Mouse (Mus musculus) forebrain, embryonic 12.5 days (tissue): ENCODE measurements at regions not wholly inside any gene's neighbourhood (a gene's known extent, or its start where the extent isn't known, plus 50 kb on each side); places are given as distances from the start of the nearest gene placed in this dataset.
A peak's percentile ranks its signal among the peaks of the same experiment; 100 is the strongest.

Experiments used
- ATAC-seq: fragments of 200-750 bp; cut with Nextera tagmentation; 2 replicates; pipeline ENCODE4 v1.8.0; 2017; ENCODE audit warnings: moderate TSS enrichment; ENCODE audit not compliant: low FRiP score
- H3K27ac ChIP-seq: fragments of 300-500 bp; sonication (generic); 2 replicates; pipeline ENCODE4 v1.5.1; 2016; ENCODE audit warnings: mild to moderate bottlenecking
- H3K27me3 ChIP-seq: fragments of 300-500 bp; sonication (generic); 2 replicates; pipeline ENCODE4 v1.6.1; 2016; ENCODE audit warnings: mild to moderate bottlenecking
- H3K36me3 ChIP-seq: fragments of 300-500 bp; sonication (generic); replicated peaks from 2 replicates; pipeline ENCODE4 v1.6.1; 2016; ENCODE audit warnings: mild to moderate bottlenecking
- H3K4me1 ChIP-seq: fragments of 300-500 bp; sonication (generic); 2 replicates; pipeline ENCODE4 v1.6.1; 2016
- H3K4me2 ChIP-seq: fragments of 300-500 bp; sonication (generic); 2 replicates; pipeline ENCODE4 v1.6.1; 2016; ENCODE audit warnings: mild to moderate bottlenecking, moderate library complexity
- H3K4me3 ChIP-seq: fragments of 300-500 bp; sonication (generic); replicated peaks from 2 replicates; pipeline ENCODE4 v1.5.1; 2016; ENCODE audit warnings: mild to moderate bottlenecking
- H3K9ac ChIP-seq: fragments of 300-500 bp; sonication (generic); 2 replicates; pipeline ENCODE4 v1.6.1; 2016; ENCODE audit warnings: mild to moderate bottlenecking
- H3K9me3 ChIP-seq: fragments of 300-500 bp; sonication (generic); 2 replicates; pipeline ENCODE4 v1.6.1; 2016
- WGBS: fragments of 180-500 bp; shearing (Covaris S2); methylation state at CpG from one replicate; pipeline ENCODE4 v1.1.7; 2016; 5-methylcytosine and 5-hydroxymethylcytosine counted together

DNA sequence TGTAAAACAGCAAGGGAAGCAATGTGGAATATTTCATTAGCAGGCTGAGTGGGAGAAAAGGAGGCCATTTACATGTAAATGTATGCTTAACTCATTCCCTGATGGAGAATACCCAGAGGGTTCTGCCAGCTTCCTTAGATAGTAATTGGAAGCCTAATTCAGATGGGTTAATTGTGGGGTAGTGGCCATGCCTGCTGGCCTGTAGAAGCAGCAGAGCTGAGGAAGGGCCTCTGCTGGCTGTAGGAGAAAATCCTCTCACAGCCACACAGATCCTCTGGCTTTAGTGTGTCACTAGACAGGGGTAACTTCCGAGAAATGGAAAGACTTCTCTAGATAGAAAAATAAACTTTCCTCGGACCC lies 1588.7 kb upstream of the Got2 start:
- no peaks in the 10 kb centered on the region for H3K36me3 ChIP-seq
- WGBS = 63% methylated on average over 2 of the region's 2 CpGs
- H3K4me2 ChIP-seq = no peak overlapping the region
- H3K4me1 ChIP-seq = peaks cover 22% of the 10 kb centered on the region
- no peak overlapping the region for H3K9ac ChIP-seq
- no peaks in the 10 kb centered on the region for H3K27me3 ChIP-seq
- peak; percentile 93 for ATAC-seq
- no peaks in the 10 kb centered on the region for H3K9me3 ChIP-seq
- peak overlapping the region; percentile 32; the same call in 1 of the 2 replicates for H3K27ac ChIP-seq
- H3K4me3 ChIP-seq = no peak overlapping the region

DNA sequence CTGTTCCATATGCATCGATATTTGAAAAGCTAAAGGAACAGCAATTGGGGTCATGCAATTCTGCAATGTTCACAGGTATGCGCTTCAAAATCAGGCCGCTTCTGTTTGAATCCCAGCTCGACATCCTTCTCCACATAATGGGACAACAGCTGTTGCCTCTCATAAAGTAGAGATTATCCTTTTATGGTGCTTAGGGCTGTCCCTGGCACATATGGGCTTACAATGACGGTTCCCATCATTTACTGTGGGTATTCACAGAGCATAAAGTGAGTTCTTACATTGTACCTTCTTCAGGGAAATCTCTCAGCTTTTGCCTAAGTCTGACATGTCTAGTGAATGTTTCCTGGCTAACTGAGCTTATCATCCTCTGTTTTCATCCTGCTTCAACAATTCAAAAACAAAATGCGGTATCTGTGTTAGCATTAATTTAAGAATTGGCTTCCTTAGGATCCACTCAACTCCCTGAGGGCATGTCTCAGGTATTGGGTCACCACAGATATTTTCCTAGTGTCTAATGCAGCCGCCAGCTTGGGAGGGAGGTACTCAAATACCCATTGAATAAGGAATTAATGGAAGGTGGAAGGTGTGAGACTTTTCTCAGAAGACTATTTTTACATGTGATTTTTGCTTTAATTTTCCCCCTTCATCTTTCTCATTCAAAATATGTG lies 1588.2 kb upstream of the Got2 start:
- Histone ChIP-seq H3K27me3 (no peaks in the 10 kb centered on the region), H3K4me2 (no peak overlapping the region), H3K36me3 (no peaks in the 10 kb centered on the region), H3K27ac (peak overlapping the region; percentile 68), H3K9me3 (no peaks in the 10 kb centered on the region), H3K4me1 (peaks cover 22% of the 10 kb centered on the region), H3K9ac (no peak overlapping the region), H3K4me3 (no peak overlapping the region)
- WGBS = 55% methylated on average over 7 of the region's 7 CpGs
- ATAC-seq = peak; percentile 76

DNA sequence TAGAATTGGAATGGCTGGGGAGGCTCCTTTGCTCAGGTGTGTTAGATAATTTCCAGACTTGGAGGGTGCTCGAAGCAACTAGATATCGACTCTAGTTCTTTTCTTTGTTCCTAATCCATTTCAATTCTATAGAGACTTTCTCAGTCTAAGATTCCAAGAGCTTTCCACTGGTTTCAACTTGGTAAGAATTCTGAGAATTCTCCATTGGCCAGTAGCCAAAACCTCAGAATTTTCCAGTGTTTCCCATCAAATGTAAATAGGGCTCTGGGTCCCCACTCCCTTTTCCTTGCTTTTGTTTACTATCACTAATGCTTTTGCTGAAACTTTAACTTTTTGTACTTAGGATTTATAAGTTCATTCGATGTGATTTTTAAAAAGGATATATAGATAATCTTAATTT lies 1585.0 kb upstream of the Got2 start:
- no peak for ATAC-seq
- Histone ChIP-seq H3K9ac (no peak overlapping the region), H3K4me1 (peaks cover 22% of the 10 kb centered on the region), H3K36me3 (no peaks in the 10 kb centered on the region), H3K27ac (no peak overlapping the region), H3K9me3 (no peaks in the 10 kb centered on the region), H3K27me3 (no peaks in the 10 kb centered on the region), H3K4me3 (no peak overlapping the region), H3K4me2 (no peak overlapping the region)
- 84% methylated on average over 3 of the region's 3 CpGs for WGBS

DNA sequence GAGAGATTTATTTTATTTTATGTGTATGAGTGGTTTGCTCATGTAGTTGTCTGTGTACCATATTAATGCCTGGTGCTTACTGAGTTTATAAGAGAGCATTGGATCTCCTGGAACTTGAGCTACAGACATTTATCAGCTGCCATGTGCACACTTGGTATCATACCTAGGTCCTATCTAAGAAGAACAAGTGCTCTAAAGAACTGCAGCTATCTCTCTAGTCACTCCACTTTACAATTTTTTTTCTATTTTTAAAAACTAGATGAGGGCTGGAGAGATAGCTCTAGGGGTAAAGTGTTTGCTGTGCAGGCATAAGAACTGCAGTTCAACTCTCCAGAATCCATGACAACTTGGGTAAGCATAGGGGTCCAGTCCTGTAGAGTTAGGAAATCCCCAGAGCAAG lies 1573.1 kb upstream of the Got2 start:
- no peaks in the 10 kb centered on the region for H3K9me3 ChIP-seq
- H3K9ac ChIP-seq = no peak overlapping the region
- no peaks in the 10 kb centered on the region for H3K4me1 ChIP-seq
- no peak overlapping the region for H3K4me2 ChIP-seq
- ATAC-seq = no peak
- no peak overlapping the region for H3K27ac ChIP-seq
- H3K27me3 ChIP-seq = no peaks in the 10 kb centered on the region
- H3K36me3 ChIP-seq = no peaks in the 10 kb centered on the region
- H3K4me3 ChIP-seq = no peak overlapping the region

DNA sequence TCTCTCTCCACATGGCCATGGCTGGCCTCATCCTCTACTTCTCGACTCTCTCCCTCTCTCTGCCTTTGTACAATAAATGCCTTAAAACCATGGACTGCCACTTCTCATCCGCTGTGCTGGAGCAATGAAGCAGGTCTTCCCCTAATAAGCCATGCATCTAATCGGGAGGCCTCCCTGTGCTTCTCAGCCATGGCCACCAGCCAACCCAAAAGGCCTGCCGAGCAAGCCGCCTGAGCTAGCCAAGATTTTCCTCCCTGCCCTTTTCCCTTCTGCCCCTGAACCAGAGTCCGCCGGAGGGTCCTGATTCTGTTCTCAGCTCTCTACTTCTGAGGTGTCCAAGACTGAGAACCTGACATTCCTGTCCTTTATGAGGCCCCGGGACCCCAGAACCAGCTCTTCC lies 1559.3 kb upstream of the Got2 start:
- no peak overlapping the region for H3K9ac ChIP-seq
- no peaks in the 10 kb centered on the region for H3K9me3 ChIP-seq
- no peaks in the 10 kb centered on the region for H3K27me3 ChIP-seq
- H3K36me3 ChIP-seq = no peaks in the 10 kb centered on the region
- no peak overlapping the region for H3K4me2 ChIP-seq
- H3K4me1 ChIP-seq = no peaks in the 10 kb centered on the region
- ATAC-seq = no peak
- 97% methylated on average over 8 of the region's 8 CpGs for WGBS
- H3K27ac ChIP-seq = no peak overlapping the region
- H3K4me3 ChIP-seq = no peak overlapping the region

DNA sequence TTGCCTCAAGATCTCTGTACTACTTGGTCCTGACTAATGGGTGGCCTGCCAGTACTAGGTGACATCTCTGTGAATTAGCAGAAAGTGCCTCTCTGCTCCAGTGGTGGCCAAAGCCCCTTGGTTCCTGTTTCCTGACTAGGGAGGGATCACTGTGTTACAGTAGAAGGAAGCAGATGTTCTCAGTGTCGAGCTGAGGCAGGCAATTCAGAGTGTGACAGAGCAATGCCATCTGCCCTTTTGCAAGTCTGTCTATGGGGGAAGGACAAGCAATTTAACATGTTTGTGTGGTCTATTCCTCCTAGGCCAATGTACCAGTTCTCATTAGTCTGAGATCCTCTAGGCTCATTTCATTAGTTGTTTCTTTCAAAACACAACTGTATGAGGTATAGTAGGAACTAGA lies 1553.1 kb upstream of the Got2 start:
- Histone ChIP-seq H3K27me3 (no peaks in the 10 kb centered on the region), H3K9me3 (no peaks in the 10 kb centered on the region), H3K27ac (no peak overlapping the region), H3K4me1 (no peaks in the 10 kb centered on the region), H3K4me3 (no peak overlapping the region), H3K4me2 (no peak overlapping the region), H3K9ac (no peak overlapping the region), H3K36me3 (no peaks in the 10 kb centered on the region)
- ATAC-seq = no peak
- WGBS = 41% methylated on average over 1 of the region's 1 CpGs

DNA sequence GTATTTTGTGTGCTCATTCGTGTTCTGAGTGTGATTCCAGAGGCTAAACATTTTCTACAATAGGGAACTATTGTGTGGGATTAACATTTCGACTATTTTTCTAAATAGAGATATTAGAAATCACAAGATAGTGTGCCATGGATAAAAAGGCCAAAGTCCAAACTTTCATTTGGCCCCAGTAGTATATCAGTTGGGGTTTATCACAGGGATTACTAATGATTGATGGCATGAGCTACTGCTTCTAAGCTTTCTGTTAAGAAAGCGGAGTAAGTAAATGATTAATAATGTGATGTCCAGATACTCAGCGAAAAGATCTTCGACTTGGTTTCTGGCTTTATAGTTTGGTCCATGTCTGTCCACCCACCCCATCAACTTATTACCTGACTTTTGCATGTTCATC lies 1545.2 kb upstream of the Got2 start:
- H3K4me2 ChIP-seq = no peak overlapping the region
- H3K27ac ChIP-seq = no peak overlapping the region
- no peaks in the 10 kb centered on the region for H3K4me1 ChIP-seq
- ATAC-seq = no peak
- whole genome bisulfite sequencing = 85% methylated on average over 5 of the region's 5 CpGs
- H3K36me3 ChIP-seq = no peaks in the 10 kb centered on the region
- H3K4me3 ChIP-seq = no peak overlapping the region
- no peak overlapping the region for H3K9ac ChIP-seq
- H3K9me3 ChIP-seq = no peaks in the 10 kb centered on the region
- no peaks in the 10 kb centered on the region for H3K27me3 ChIP-seq

DNA sequence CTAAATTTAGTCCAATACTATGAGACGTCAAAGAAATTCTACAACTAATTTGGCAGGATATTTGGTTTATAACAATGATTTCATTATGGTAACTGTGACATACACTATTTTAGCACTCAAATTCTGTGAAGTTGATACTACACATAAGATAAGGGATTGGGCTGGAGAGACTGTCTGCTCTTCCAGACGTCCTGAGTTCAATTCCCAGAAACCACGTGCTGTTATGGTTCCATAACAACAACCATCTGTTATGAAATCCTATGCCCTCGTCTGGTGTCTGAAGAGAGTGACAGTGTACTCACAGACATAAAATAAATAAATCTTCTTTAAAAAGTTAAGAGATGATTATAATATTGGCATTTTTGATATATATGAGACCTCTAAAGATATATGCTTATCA lies 1543.1 kb upstream of the Got2 start:
- H3K36me3 ChIP-seq = no peaks in the 10 kb centered on the region
- no peak for ATAC-seq
- H3K9me3 ChIP-seq = no peaks in the 10 kb centered on the region
- H3K9ac ChIP-seq = no peak overlapping the region
- H3K4me2 ChIP-seq = no peak overlapping the region
- no peaks in the 10 kb centered on the region for H3K27me3 ChIP-seq
- no peaks in the 10 kb centered on the region for H3K4me1 ChIP-seq
- 81% methylated on average over 4 of the region's 4 CpGs for WGBS
- no peak overlapping the region for H3K4me3 ChIP-seq
- no peak overlapping the region for H3K27ac ChIP-seq

DNA sequence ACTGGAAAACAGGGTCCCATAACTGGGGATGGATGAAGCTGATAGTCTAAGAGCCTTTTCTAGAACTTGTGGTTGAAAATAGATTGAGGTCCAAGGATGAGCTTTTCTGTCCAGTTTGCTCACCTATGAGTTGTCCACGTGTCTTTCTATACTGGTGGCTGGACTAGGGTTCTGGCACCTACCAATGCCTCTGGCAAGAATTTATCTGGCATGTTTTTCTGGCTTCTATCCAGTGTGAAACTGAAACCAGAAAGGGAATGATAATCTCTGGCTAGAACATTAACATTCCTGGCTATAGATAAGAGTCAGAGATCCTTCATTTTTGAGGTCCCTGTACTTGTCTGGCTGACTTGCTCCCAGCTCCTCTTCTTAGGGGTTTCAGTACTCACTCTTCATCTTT lies 1534.0 kb upstream of the Got2 start:
- no peak overlapping the region for H3K4me2 ChIP-seq
- 93% methylated on average over 1 of the region's 1 CpGs for WGBS
- no peak for ATAC-seq

DNA sequence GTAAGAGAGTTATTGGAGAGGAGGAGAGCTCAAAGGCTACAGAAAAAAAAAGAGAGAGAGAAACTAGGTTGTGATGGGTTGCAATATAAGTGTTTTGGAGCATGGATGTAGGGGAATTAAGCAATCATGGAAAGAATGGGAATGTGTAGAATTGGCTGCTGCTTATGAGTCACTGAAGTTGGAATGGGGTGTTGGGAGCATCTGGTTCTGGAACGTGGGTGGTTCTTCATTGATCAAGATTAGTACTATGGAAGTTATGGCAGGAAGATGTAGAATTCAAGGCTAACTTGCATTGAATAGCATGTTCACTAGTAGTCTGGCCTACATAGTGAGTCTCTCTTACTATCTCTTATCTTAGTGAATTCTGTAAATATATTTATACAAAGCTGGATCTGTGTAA lies 1526.4 kb upstream of the Got2 start:
- 0 out of 2 replicates have a peak, but pooled peaks cover 5% of the 10 kb centered on the region for H3K4me1 ChIP-seq
- WGBS = 79% methylated on average over 1 of the region's 1 CpGs

More for the DNA sequence above, 1534.0 kb upstream of the Got2 start:
- Histone ChIP-seq H3K4me3 (no peak overlapping the region), H3K9ac (no peak overlapping the region), H3K36me3 (no peaks in the 10 kb centered on the region), H3K27me3 (no peaks in the 10 kb centered on the region), H3K9me3 (no peaks in the 10 kb centered on the region), H3K27ac (no peak overlapping the region), H3K4me1 (0 out of 2 replicates have a peak, but pooled peaks cover 2% of the 10 kb centered on the region)

DNA sequence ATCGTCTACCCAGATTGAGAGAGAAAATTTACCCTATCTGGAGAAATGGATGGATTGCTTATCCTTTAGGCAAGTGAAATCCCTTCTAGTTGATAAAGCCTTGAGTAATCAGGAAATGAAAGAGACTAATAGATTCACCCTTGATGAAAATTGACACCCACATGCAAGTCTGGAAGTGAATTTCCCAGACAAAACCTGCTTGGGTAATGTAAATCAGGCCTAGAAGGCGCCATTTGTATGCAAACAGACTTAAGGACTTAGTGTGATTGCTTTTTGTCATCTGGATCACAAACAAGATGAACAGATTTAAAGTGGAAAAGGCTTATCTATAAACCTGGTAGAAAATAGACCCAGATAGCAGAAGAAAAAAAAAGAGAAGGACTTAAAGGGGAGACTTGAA lies 1515.0 kb upstream of the Got2 start:
- Histone ChIP-seq H3K4me2 (no peak overlapping the region), H3K36me3 (no peaks in the 10 kb centered on the region), H3K27me3 (no peaks in the 10 kb centered on the region), H3K4me1 (peaks cover 1% of the 10 kb centered on the region; the same call in 1 of the 2 replicates), H3K9ac (no peak overlapping the region), H3K4me3 (no peak overlapping the region), H3K9me3 (no peaks in the 10 kb centered on the region), H3K27ac (no peak overlapping the region)
- WGBS = 76% methylated on average over 2 of the region's 2 CpGs
- ATAC-seq = no peak

More for the DNA sequence above, 1526.4 kb upstream of the Got2 start:
- ATAC-seq = no peak
- Histone ChIP-seq H3K27ac (no peak overlapping the region), H3K9ac (no peak overlapping the region), H3K27me3 (no peaks in the 10 kb centered on the region), H3K36me3 (no peaks in the 10 kb centered on the region), H3K9me3 (no peaks in the 10 kb centered on the region), H3K4me2 (no peak overlapping the region), H3K4me3 (no peak overlapping the region)

DNA sequence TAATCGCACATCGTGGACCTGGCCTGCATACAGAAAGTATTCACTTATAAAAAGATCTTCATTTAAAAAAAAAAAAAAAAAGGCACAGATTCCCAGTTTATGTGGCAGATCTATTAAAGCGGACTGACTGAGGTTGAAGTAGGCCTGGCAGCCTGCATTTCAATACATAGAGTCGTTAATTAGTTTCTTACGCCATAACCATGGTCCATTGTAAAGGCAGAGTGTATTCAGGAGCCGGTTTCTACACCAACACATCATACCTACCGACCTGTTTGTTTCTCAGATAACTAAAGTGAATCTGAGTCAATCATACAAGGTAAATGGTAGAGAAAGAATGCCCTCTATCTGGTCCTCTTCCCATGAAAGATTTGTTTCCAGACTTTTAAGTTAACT lies 1509.0 kb upstream of the Got2 start:
- WGBS = 7% methylated on average over 7 of the region's 7 CpGs
- no peak overlapping the region for H3K4me2 ChIP-seq
- H3K9ac ChIP-seq = no peak overlapping the region
- no peaks in the 10 kb centered on the region for H3K36me3 ChIP-seq
- H3K4me3 ChIP-seq = no peak overlapping the region
- H3K27ac ChIP-seq = peak overlapping the region; percentile 75
- H3K27me3 ChIP-seq = no peaks in the 10 kb centered on the region
- peaks cover 18% of the 10 kb centered on the region for H3K4me1 ChIP-seq
- H3K9me3 ChIP-seq = no peaks in the 10 kb centered on the region
- ATAC-seq = peak; percentile 80; the same call in 1 of the 2 replicates

DNA sequence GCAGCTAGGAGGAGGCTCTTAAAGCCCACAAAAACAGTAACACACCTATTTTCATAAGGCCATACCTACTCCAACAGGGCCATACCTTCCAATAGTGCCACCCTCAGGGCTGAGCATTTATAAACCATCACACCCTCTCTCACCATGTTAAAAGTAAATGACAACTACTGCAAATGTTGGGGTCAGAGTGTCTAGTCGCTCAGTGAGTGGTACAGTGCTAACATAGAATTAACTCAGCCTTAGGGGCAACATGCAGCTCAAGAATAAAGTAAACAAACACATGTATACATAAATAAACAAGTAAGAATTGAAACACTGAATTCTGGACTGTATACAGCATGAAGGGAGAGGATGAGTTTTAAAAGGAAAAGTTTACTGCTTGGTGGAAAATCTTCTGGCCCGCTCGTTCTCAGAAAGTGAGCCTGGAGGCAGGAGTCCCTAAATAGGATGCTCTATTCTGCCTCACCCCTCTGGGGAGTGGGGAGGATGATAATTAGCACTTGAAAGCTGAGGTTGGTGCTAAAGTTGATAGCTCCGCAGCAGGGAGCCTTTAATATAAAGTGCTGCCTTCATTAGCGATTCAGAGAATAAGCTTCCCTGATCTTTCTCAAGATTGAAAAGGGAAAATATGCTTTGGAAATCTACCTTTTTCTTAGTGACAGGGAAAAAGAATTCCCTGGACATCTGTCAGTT lies 1508.4 kb upstream of the Got2 start:
- ATAC-seq = peak; percentile 87
- no peak overlapping the region for H3K9ac ChIP-seq
- WGBS = 10% methylated on average over 5 of the region's 5 CpGs
- no peaks in the 10 kb centered on the region for H3K36me3 ChIP-seq
- H3K4me2 ChIP-seq = no peak overlapping the region
- H3K27ac ChIP-seq = peak overlapping the region; percentile 75
- no peaks in the 10 kb centered on the region for H3K9me3 ChIP-seq
- peaks cover 18% of the 10 kb centered on the region for H3K4me1 ChIP-seq
- H3K27me3 ChIP-seq = no peaks in the 10 kb centered on the region
- no peak overlapping the region for H3K4me3 ChIP-seq
